Mouse (Mus musculus) v-Abl transformed pro-B cells (cell line): ENCODE measurements at regions not wholly inside any gene's neighbourhood (a gene's known extent, or its start where the extent isn't known, plus 50 kb on each side); places are given as distances from the start of the nearest gene placed in this dataset.

ENCODE experiments used
- in situ Hi-C, 2 experiments: fragments of 400-800 bp; cut with MboI; formaldehyde crosslinking; loops; one replicate each; pipeline ENCODE4 v1.15.1; 2025; ENCODE audit not compliant: unreplicated experiment in 2 of 2

DNA sequence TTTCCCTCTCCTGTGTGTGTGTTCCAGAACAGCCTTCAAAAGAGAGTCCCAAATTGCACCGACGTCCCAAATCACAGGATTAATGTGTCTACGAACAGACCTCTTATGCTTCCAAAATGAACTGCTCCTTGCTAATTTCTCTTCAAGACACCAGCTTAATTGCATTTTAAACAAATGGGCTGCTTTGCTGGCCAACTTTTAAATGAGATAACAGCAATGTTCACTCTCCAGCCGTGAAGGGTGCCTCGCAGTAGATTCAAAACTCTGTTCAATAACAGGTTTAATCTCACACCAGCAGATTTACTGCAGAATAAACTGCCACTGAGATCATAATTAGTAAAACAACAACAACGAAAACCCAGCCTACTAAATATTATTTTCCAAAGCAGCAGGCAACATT, 957.8 kb downstream of the Adgrl2 start:
- in situ Hi-C loops, result no loop called here

DNA sequence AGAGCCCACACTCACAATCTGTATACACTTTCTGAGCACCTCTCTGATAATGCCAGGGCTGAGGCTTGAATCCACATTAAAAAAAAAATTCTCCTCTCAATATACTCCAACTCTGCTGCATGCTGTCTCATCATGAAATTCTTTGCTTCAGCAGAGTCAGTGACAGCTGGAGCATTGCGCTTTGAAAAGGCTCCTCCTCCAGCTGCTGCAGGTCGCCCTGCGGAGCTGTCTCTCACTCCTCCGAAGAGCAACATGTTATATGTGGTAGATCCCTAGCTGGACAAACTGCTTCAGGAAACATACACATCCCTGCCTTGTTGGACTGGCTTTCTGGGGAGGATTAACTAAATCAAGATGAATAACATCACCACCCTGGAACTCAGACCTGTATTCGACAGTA, 984.5 kb downstream of the Adgrl2 start:
- in situ Hi-C loops, result no loop called here

- in situ Hi-C loops, result no loop called here
These were observed 986.3 kb downstream of the Adgrl2 start for GRCm38 (mm10) chr3:148004006-148004405.

- in situ Hi-C loops, result no loop called here
These were observed 990.9 kb downstream of the Adgrl2 start for GRCm38 (mm10) chr3:147999330-147999953.

- in situ Hi-C loops, result no loop called here
These were observed 998.6 kb downstream of the Adgrl2 start for GRCm38 (mm10) chr3:147991738-147992137.

DNA sequence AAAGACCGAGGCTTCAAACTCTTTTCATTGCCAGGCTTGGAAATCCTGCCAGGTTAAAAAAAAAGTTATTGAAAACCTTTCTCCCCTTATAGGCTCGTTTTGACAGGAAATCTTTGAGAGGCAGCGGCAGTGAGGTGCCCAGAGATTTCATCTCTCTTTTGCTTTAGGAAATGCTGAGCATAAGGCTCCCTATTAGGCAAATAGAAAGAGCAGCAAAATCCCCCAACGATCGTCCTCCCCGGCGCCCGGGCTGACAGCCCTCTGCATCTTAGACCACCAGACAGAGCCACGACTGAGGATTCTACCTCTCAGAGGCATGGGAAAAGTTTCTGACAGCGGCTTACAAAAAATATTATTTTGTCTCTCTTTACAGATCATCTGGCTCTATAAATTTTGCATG, 999.5 kb downstream of the Adgrl2 start:
- in situ Hi-C loops, result no loop called here

- in situ Hi-C loops, result no loop called here
These were observed 1007.5 kb downstream of the Adgrl2 start for GRCm38 (mm10) chr3:147982831-147983230.

DNA sequence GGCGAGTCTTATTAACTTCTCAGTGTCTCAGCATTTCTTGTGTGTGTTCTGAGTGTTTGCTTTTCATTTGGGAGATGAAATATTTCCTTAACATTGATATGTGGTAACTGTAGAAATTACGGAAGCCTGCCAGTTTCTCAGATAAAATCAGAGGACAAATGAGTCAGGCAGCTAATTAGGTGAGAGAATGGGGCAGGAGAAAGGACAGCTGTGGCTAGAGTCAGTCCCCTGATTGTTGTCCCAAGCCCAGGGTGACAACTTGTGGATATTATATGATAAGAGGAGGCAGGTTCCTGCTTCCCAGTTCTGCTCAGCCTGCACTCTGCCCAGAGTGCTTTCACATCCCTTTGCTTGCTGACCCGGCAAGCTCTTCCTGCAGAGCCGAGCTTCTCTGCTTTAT, 1008.7 kb downstream of the Adgrl2 start:
- in situ Hi-C loops, result no loop called here

- in situ Hi-C loops, result no loop called here
These were observed 1013.8 kb downstream of the Adgrl2 start for GRCm38 (mm10) chr3:147976579-147976978.

DNA sequence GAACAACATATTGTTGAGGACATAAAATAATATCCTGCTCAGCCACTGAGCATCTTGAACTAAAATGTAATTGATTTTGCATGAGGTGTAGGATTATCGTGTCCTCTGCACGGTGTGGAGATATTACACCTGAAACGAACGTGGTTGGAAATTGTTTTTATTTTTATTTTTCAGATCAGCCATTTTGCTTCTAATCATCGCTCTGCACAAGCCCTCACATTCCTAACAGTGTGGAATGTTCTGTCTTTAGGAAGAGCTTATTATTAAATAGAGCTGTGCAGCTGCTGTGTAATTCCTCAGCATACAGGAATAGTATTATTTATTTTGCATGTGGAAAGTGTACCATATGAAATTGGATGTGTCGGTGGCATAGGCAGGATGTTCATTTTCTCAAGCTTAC, 1014.3 kb downstream of the Adgrl2 start:
- in situ Hi-C loops, result no loop called here

DNA sequence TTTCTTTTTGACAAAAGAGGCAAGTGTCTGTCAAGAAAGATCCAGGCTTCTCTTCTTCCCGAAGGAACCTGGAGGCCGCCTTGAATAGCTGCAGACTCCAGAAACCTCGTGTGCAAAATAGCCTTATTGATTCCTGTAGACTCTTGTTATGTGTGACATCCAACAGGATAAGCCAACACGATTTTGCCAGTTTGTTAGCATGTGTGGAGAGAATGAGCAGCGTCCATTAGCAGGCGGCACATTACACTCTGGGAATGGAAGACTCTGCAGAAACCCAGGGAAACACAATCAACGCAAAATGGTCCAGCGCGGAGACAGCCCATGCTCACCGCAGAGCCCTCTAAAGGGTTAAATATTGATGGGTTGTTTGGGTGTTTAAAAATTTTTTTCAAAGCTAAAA, 1014.9 kb downstream of the Adgrl2 start:
- in situ Hi-C loops, result no loop called here

- in situ Hi-C loops, result no loop called here
These were observed 1015.8 kb downstream of the Adgrl2 start for GRCm38 (mm10) chr3:147974515-147974914.

DNA sequence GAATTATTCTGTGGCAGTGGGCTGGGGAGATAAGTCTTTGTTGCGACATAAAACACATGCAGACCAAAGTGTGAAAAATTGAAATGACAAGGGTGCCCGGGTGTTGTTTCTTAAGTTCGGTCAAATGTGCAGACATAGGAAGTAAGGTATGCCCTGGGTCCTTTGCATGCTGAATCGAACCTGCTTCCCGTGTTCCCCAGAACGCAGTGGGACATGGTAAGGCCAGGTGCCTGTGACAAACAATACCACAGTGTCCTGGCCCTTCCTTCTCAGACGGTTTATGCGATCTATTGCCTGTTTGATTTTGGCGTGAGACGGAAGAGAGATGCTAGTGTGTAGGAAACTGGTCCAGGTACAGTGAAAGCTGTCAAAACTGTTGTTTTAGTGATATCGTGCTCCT, 1022.1 kb downstream of the Adgrl2 start:
- in situ Hi-C loops, result no loop called here

GRCm38 (mm10) chr3:147967866-147968265, 1022.5 kb downstream of the Adgrl2 start:
- in situ Hi-C loops, result no loop called here

DNA sequence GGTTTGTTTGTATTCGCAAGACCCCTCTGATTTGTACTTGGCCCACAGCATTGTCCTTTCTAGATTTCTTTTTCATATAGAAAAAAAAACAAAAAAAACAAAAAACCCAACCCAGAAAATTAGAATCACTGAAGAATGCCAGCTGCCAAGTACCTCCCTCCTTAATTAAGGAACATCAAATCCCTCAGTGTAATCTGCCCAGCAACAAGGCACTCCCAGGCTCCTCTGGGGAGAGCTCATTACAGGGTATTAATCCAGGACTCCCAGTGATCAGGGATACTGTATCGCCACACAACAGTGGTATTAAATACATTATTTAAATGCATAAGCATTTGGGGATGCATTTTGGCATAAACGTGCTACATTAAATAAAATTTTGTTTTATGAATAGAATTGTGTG, 1023.1 kb downstream of the Adgrl2 start:
- in situ Hi-C loops, result no loop called here

- in situ Hi-C loops, result no loop called here
These were observed 1023.5 kb downstream of the Adgrl2 start for GRCm38 (mm10) chr3:147966827-147967226.

GRCm38 (mm10) chr3:147966379-147966778, 1024.0 kb downstream of the Adgrl2 start:
- in situ Hi-C loops, result no loop called here

DNA sequence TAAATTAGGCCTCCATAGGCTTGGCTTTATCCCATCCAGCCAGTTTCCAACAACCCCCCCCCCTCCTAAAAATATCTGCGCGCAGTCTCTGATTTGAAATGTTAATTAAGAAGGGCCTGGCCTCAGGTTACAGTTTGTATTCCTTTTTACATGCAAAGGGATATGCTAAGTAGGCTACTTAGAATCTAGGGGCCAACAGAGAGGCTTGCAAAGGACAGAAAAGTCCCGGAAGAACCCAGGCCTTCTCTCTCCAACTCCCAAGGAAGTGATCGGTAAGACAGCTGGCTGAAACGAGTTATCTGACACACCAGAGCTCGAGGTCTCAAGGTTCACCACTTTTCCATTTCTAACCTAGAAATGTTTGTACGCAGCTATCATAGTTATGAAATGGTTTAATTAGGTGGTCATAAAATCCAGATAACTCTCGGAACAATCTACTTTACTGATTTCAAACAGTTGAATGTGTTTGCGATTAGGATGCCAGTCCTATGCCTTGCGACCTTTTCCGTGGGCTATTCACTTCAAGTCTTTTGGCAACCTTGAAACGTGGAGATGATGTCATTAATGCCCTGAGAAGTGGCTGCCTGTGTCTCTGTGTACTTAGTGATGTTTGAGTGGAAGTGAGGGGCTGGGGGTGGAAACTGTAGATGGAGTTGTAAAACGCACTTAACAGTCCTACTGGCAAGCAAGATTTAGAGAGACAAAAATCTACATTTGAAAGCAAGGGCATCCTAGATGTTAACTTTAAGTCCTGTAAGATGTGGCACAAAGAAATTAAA, 1026.5 kb downstream of the Adgrl2 start:
- in situ Hi-C loops, result no loop called here

DNA sequence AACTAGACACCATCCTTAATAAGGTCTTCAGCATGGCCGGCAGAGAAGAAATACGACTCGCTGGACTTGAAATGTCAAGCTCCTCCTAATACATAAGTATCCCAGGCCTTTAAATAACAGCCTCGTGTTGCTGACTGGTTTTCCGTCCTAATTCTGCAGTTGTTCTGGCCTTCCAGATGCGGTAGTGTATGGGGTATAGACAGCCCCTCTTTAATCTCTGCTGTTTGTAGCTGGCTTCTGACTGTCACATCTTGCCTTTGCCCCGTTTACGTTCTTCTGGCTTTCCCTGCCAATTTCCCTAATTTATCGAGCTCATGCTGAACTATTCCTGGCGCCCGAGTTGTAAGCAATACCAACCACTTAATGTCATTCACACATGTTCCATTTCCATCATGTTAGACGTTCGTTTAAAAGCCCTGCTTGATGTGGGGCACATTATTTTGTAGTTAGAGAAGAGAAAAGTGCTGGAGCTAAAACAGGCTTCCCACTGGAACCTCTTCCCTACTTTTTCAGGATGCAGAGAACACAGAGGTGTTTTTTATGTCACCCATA, 1042.2 kb downstream of the Adgrl2 start:
- in situ Hi-C loops, result no loop called here

- in situ Hi-C loops, result no loop called here
These were observed 1047.0 kb downstream of the Adgrl2 start for GRCm38 (mm10) chr3:147943314-147943713.

- in situ Hi-C loops, result no loop called here
These were observed 1059.5 kb downstream of the Adgrl2 start for GRCm38 (mm10) chr3:147930811-147931251.

DNA sequence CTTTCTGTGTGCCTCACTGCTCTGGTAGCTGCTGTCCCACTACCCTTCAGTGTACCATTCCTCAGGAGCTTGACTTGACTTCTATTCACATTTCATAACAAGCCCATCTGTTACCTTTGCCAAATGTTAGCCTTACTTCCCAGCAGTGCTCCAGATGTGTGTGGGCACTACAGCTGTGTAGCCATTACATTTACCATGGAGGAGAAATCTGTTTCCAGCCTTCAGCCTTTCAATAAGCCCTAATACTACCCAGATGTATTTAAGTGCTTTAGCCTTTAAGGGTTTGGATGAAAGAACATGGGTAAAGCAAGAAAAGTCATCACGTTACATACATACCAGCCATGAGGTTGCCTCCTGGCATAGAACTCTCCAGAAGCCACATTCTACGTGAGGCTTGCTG, 1068.0 kb downstream of the Ttll7 start:
- in situ Hi-C loops, result no loop called here
